Mouse (Mus musculus) heart, embryonic 12.5 days (tissue): ENCODE results near the gene Eid2. TPM values are rescaled to one million over a fixed set of nuclear protein-coding genes. Genes with fewer than 3 reads are reported as not detected.

Source experiments
- ATAC-seq: fragments of 200-750 bp; cut with Nextera tagmentation; 2 replicates; pipeline ENCODE4 v1.8.0; 2017; ENCODE audit warnings: moderate TSS enrichment, moderate library complexity; ENCODE audit not compliant: insufficient number of reproducible peaks, low FRiP score
- H3K27ac ChIP-seq: fragments of 300-500 bp; sonication (generic); 2 replicates; pipeline ENCODE4 v1.5.1; 2016; ENCODE audit warnings: mild to moderate bottlenecking, moderate library complexity; ENCODE audit not compliant: poor library complexity, severe bottlenecking
- H3K27me3 ChIP-seq: fragments of 300-500 bp; sonication (generic); replicated peaks from 2 replicates; pipeline ENCODE4 v1.6.1; 2016; ENCODE audit warnings: mild to moderate bottlenecking, moderate library complexity
- H3K36me3 ChIP-seq: fragments of 300-500 bp; sonication (generic); 2 replicates; pipeline ENCODE4 v1.6.1; 2016; ENCODE audit warnings: mild to moderate bottlenecking, moderate library complexity
- H3K4me1 ChIP-seq: fragments of 300-500 bp; sonication (generic); replicated peaks from 2 replicates; pipeline ENCODE4 v1.6.1; 2016; ENCODE audit warnings: mild to moderate bottlenecking
- H3K4me2 ChIP-seq: fragments of 300-500 bp; sonication (generic); 2 replicates; pipeline ENCODE4 v1.6.1; 2016; ENCODE audit warnings: mild to moderate bottlenecking, moderate library complexity
- H3K4me3 ChIP-seq: fragments of 300-500 bp; sonication (generic); 2 replicates; pipeline ENCODE4 v1.5.1; 2016; ENCODE audit warnings: mild to moderate bottlenecking
- H3K9ac ChIP-seq: fragments of 300-500 bp; sonication (generic); 2 replicates; pipeline ENCODE4 v1.6.1; 2016; ENCODE audit warnings: mild to moderate bottlenecking, moderate library complexity
- H3K9me3 ChIP-seq: fragments of 300-500 bp; sonication (generic); replicated peaks from 2 replicates; pipeline ENCODE4 v1.6.1; 2016; ENCODE audit warnings: mild to moderate bottlenecking, moderate library complexity
- WGBS: fragments of 180-500 bp; shearing (Covaris S2); methylation state at CpG from one replicate; pipeline ENCODE4 v1.1.7; 2016; 5-methylcytosine and 5-hydroxymethylcytosine counted together
- polyA plus RNA-seq: library from polyadenylated mRNA; unstranded; fragments of >200 nt; fragmentation: Nextera tagmentation; extraction: Ambion mirVana; gene quantifications from 2 replicates; pipeline ENCODE4 v1.2.1, GENCODE M21; 2016

Gene Eid2
- polyA plus RNA-seq, 1 experiment from 2014 or later: 7.4 TPM

GRCm38 (mm10) chr7:28294481-28294880 is 26.8 kb downstream of the Eid2 start:
- H3K4me1 ChIP-seq: peaks cover 20% of the 10 kb centered on the region

GRCm38 (mm10) chr7:28298837-28299625 is 31.4 kb downstream of the Eid2 start:
- Histone ChIP-seq H3K4me1 (peaks cover 19% of the 10 kb centered on the region; the same call in 1 of the 2 replicates), H3K4me2 (peak overlapping the region; percentile 26; the same call in 1 of the 2 replicates), H3K27ac (no peak overlapping the region), H3K9me3 (no peaks in the 10 kb centered on the region), H3K36me3 (no peaks in the 10 kb centered on the region), H3K4me3 (no peak overlapping the region), H3K27me3 (peaks cover 94% of the 10 kb centered on the region), H3K9ac (no peak overlapping the region)
- WGBS: 30% methylated on average over 43 of the region's 43 CpGs
- ATAC-seq: no peak

More at GRCm38 (mm10) chr7:28294481-28294880, 26.8 kb downstream of the Eid2 start:
- peaks cover 98% of the 10 kb centered on the region for H3K27me3 ChIP-seq
- ATAC-seq: no peak
- peak overlapping the region; percentile 79 for H3K4me2 ChIP-seq
- no peak overlapping the region for H3K27ac ChIP-seq
- H3K4me3 ChIP-seq: peak overlapping the region; percentile 59
- no peaks in the 10 kb centered on the region for H3K36me3 ChIP-seq
- WGBS: 19% methylated on average over 63 of the region's 63 CpGs
- H3K9me3 ChIP-seq: no peaks in the 10 kb centered on the region
- peak overlapping the region; percentile 68 for H3K9ac ChIP-seq

- 0 out of 2 replicates have a peak, but pooled peaks have one; percentile 61 for ATAC-seq
- H3K27ac ChIP-seq: no peak within 1 kb of the TSS
- H3K9me3 ChIP-seq: no peaks in the 10 kb centered on the region
- peaks cover 16% of the 10 kb centered on the region; the same call in 1 of the 2 replicates for H3K4me1 ChIP-seq
- peaks cover 67% of the 10 kb centered on the region for H3K27me3 ChIP-seq
- H3K36me3 ChIP-seq: peaks cover 22% of the 10 kb centered on the region
- peak within 1 kb of the TSS; percentile 68 for H3K4me2 ChIP-seq
- peak within 1 kb of the TSS; percentile 34 for H3K4me3 ChIP-seq
- under 1% methylated on average over 30 of the region's 30 CpGs for WGBS
- H3K9ac ChIP-seq: peak within 1 kb of the TSS; percentile 16; the same call in 1 of the 2 replicates
These were observed 34.1 kb downstream of the Eid2 start, which contains the start of gene Dll3 for GRCm38 (mm10) chr7:28301616-28302433. Dll3 (minus strand) TSS chr7:28302238.

DNA sequence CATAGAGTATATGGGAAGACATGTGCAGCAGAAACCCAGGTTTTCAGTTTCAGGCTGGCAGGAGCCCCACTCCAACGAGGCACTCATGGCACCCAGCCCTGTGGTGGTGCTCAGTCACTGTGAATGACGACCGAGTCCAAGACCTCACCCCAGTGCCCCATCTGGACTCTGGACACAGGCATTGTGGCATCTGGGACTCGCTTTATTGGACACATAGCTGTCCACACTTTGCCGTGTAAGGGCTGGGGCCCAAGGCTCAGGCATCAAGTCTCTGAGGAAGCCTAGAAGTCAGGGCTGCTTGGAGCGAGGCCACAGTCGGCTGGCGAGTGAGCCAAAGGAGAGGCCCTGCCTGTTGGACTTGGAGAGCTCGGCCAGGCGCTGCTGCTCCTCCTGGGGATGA is 38.0 kb downstream of the Eid2 start:
- Histone ChIP-seq H3K36me3 (peaks cover 58% of the 10 kb centered on the region), H3K27ac (no peak overlapping the region), H3K9me3 (no peaks in the 10 kb centered on the region), H3K4me1 (peaks cover 14% of the 10 kb centered on the region), H3K4me2 (no peak overlapping the region), H3K27me3 (peaks cover 30% of the 10 kb centered on the region), H3K9ac (no peak overlapping the region), H3K4me3 (no peak overlapping the region)
- no peak for ATAC-seq
- 89% methylated on average over 10 of the region's 10 CpGs for WGBS

DNA sequence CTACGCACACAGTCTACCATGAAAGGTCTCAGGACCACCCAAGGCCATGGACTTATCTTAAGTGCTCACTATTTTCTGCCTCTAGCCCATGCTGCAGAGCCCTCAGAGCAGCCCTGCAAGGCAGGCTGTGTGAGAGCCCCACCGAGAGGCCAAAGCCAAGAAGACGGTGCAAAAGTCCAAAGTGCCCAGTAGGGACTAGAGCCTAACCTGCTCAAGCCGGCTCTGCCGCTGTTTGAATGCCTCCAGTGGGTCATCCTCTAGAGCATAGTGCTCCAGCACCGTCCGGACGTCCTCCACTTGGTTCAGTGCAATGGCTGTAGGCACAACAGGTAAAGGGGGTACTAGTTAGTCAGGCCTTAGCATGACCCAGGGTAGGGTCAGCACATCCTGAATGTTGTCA is 38.5 kb downstream of the Eid2 start:
- peaks cover 24% of the 10 kb centered on the region for H3K27me3 ChIP-seq
- peaks cover 19% of the 10 kb centered on the region for H3K4me1 ChIP-seq
- no peak overlapping the region for H3K27ac ChIP-seq
- no peak overlapping the region for H3K9ac ChIP-seq
- H3K4me2 ChIP-seq: no peak overlapping the region
- H3K9me3 ChIP-seq: no peaks in the 10 kb centered on the region
- no peak for ATAC-seq
- no peak overlapping the region for H3K4me3 ChIP-seq
- 88% methylated on average over 8 of the region's 8 CpGs for WGBS
- H3K36me3 ChIP-seq: peaks cover 58% of the 10 kb centered on the region

- Histone ChIP-seq H3K4me2 (no peak overlapping the region), H3K9ac (no peak overlapping the region), H3K27me3 (no peaks in the 10 kb centered on the region), H3K9me3 (no peaks in the 10 kb centered on the region), H3K36me3 (peaks cover 66% of the 10 kb centered on the region), H3K4me1 (peaks cover 11% of the 10 kb centered on the region), H3K4me3 (no peak overlapping the region), H3K27ac (no peak overlapping the region)
- WGBS: 64% methylated on average over 9 of the region's 9 CpGs
- no peak for ATAC-seq
These were observed 42.1 kb downstream of the Eid2 start for GRCm38 (mm10) chr7:28309737-28310136.

GRCm38 (mm10) chr7:28311151-28311925 is 43.7 kb downstream of the Eid2 start:
- Histone ChIP-seq H3K4me1 (peaks cover 11% of the 10 kb centered on the region), H3K36me3 (peaks cover 66% of the 10 kb centered on the region), H3K9me3 (no peaks in the 10 kb centered on the region), H3K4me3 (peak overlapping the region; percentile 95), H3K9ac (peak overlapping the region; percentile 94), H3K27me3 (no peaks in the 10 kb centered on the region), H3K4me2 (peak overlapping the region; percentile 92), H3K27ac (peak overlapping the region; percentile 52)
- ATAC-seq: peak; percentile 49
- 5% methylated on average over 35 of the region's 35 CpGs for WGBS

DNA sequence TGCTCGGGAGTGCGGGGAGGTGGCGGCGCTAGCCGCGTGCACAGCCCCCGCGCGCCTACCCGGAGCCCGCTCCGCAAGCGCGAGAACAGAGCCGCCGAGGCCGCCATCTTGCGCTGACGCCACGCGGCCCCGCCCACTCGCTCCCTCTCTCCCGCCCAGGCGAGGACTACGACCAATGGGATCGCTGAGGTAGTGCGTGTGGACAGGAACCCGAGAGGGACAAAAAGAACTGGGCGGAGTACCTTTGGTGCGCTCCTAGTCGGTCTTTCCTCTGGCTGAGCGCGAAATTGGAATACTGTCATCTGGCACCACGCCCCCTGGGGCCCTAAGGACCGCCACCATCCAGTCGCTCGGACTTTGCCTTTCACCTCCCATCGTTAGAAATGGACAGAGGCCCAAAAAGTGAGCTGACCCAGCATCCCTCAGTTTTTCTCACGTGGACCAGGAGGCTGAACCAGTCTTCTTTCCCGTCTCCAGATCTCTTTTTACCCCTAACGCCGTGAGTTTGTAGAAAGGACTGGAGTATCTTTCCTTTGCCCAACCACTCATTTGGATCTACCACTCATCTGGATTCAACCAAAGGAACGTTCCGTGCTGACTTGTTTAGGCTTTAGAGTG is 44.4 kb downstream of the Eid2 start, which contains the start of gene Timm50:
TSS of gene Timm50 (minus strand) at position 147 of the 618 bp plus-strand sequence.
- peak within 1 kb of the TSS; percentile 94 for H3K9ac ChIP-seq
- H3K36me3 ChIP-seq: peaks cover 66% of the 10 kb centered on the region
- H3K9me3 ChIP-seq: no peaks in the 10 kb centered on the region
- H3K27me3 ChIP-seq: no peaks in the 10 kb centered on the region
- H3K4me3 ChIP-seq: peak within 1 kb of the TSS; percentile 95
- H3K4me2 ChIP-seq: peak within 1 kb of the TSS; percentile 92
- peak within 1 kb of the TSS; percentile 52 for H3K27ac ChIP-seq
- H3K4me1 ChIP-seq: peaks cover 11% of the 10 kb centered on the region
- WGBS: under 1% methylated on average over 45 of the region's 45 CpGs
- peak; percentile 96 for ATAC-seq

- ATAC-seq: no peak
- WGBS: 82% methylated on average over 3 of the region's 3 CpGs
- no peaks in the 10 kb centered on the region for H3K4me1 ChIP-seq
- no peaks in the 10 kb centered on the region for H3K27me3 ChIP-seq
- H3K36me3 ChIP-seq: peaks cover 92% of the 10 kb centered on the region
- H3K9me3 ChIP-seq: no peaks in the 10 kb centered on the region
- H3K4me3 ChIP-seq: no peak overlapping the region
- no peak overlapping the region for H3K27ac ChIP-seq
- H3K4me2 ChIP-seq: no peak overlapping the region
- no peak overlapping the region for H3K9ac ChIP-seq
These were observed 50.4 kb downstream of the Eid2 start for GRCm38 (mm10) chr7:28318036-28318435.

- Histone ChIP-seq H3K9me3 (no peaks in the 10 kb centered on the region), H3K4me3 (no peak overlapping the region), H3K27ac (no peak overlapping the region), H3K4me1 (no peaks in the 10 kb centered on the region), H3K27me3 (no peaks in the 10 kb centered on the region), H3K36me3 (peaks cover 98% of the 10 kb centered on the region), H3K9ac (no peak overlapping the region), H3K4me2 (no peak overlapping the region)
- 91% methylated on average over 17 of the region's 17 CpGs for WGBS
- ATAC-seq: no peak
These were observed 51.0 kb downstream of the Eid2 start for GRCm38 (mm10) chr7:28318714-28319113.
